Mouse (Mus musculus) megakaryocyte, embryonic 14.5 days (primary cell): ENCODE results near the gene Nup107.

ENCODE experiments used
- FLI1 ChIP-seq: IDR thresholded peaks from 2 replicates; pipeline ENCODE4 v1.6.1; 2012; ENCODE audit warnings: low read length, inconsistent platforms, mixed read lengths
- GATA1 ChIP-seq: IDR thresholded peaks from 3 replicates; pipeline ENCODE4 v1.6.1; 2012; ENCODE audit warnings: mixed read lengths, low read length, inconsistent platforms, borderline replicate concordance

DNA sequence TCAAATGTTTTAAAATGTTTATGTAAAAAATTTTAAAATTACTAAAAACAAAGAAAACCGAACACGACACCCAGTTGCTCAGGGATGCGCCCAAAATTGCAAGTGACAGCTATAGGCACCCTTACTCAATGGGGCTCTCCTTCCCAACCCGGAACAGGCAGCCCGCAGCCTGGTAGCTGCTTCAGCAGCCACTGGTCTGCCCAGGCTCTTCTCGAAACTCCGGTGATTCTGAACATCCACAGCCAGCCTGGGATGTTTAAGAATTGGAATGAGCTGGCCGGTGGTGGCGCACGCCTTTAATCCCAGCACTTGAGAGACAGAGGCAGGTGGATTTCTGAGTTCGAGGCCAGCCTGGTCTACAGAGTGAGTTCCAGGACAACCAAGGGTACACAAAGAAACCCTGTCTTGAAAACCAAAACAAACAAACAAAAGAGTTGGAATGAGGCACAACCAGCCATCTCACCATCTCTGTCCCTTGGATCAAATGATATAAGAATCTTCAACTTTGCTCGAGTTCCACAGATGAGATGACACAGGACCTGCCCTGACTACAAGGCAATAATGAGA, 61.8 kb downstream of the Nup107 start:
- no peak for TF ChIP-seq GATA1
- TF ChIP-seq FLI1: no peak
